Comparison of ENCODE assay signal across 9 mouse cellular contexts in the genomic region with DNA sequence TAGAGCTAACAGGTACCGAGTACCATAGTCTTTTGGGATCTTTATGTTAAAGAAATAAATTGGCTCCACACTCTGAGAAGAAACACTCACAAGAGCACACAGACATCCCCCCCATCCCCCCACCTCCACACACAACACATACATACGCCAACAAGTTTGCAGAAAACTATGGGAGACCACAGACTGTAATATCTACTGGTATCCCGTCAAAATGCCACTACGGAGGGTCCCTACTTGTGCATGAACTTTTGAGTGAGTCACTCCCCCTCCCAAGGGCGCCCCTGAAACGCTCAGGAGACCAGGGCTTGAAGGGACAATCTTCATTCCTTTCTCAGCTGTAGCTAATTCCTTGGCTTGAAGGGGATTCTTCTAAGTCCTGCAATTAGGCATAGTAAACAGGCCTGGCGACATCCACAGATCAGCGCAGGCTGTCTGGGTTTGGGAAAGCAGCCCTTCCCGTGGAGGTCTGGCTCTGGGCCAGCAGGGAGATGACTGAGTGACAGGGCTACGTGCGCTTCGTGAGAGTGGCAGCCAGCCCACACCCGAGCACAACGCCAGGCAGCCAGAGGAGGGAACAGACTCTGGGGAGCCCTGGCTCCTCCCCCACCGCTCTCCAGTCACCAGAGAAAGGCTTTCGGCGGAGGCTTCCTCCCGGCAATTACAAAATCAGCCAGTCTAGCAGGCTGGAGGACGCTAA. TPM values are rescaled to one million over a fixed set of nuclear protein-coding genes. Genes with fewer than 3 reads are reported as not detected.
DNase-seq lines count a peak whose midpoint lies in the region; ATAC-seq and TF ChIP-seq lines count a peak whose summit lies in the region.
"Had no signal": no experiment of that assay in that cellular context is flagged by ENCODE, and none has a peak within 500 bp of the region (broad histone marks: within the 10 kb centered on the region; RNA-seq: fewer than 3 reads in every experiment).

No protein-coding gene starts in this region.

- no peaks in the 10 kb centered on the region; the same call in 1 of the 2 replicates for H3K36me3 ChIP-seq in ES-E14 (ENCODE audit: control insufficient read depth, insufficient read depth, low read length, poor library complexity, severe bottlenecking)
- H3K36me3 ChIP-seq in forebrain, embryonic 16.5 days (ENCODE audit: control insufficient read depth, insufficient read depth) = no peaks in the 10 kb centered on the region
- H3K36me3 ChIP-seq in liver, postnatal 0 days (replicated peaks; ENCODE audit: insufficient read depth, low read length) = no peaks in the 10 kb centered on the region
- H3K36me3 ChIP-seq in neural tube, embryonic 14.5 days (ENCODE audit: control insufficient read depth, insufficient read depth, low read length) = no peaks in the 10 kb centered on the region

- in situ Hi-C loops in ES-E14 (cut with MboI; ENCODE audit: low sequenced_read_pairs in 2 of 2, unreplicated experiment in 2 of 2) = no loop called here

- peak overlapping the region; percentile 42 for H3K4me2 ChIP-seq in forebrain, embryonic 16.5 days (ENCODE audit: low read length)
- H3K4me2 ChIP-seq in liver, postnatal 0 days (ENCODE audit: low read depth, low read length) = peak overlapping the region; percentile 81
- peak overlapping the region; percentile 52 for H3K4me2 ChIP-seq in neural tube, embryonic 14.5 days (ENCODE audit: low read depth, low read length)

- no peaks in the 10 kb centered on the region for H3K27me3 ChIP-seq in forebrain, embryonic 16.5 days (replicated peaks; ENCODE audit: control insufficient read depth, insufficient read depth, low read length)
- H3K27me3 ChIP-seq in liver, postnatal 0 days (ENCODE audit: insufficient read depth, low read length) = no peaks in the 10 kb centered on the region
- H3K27me3 ChIP-seq in neural tube, embryonic 14.5 days (ENCODE audit: control insufficient read depth, insufficient read depth, low read length) = no peaks in the 10 kb centered on the region

- peak; percentile 63 for DNase-seq in ES-E14 (ENCODE audit: low read depth, low spot score)
- peak; percentile 17 for DNase-seq in cerebellum, adult 11-12 months
- DNase-seq in heart, postnatal 25 days (ENCODE audit: low spot score) = peak; percentile 81
- DNase-seq in large intestine, adult 2 months (ENCODE audit: low read depth, low spot score) = peak; percentile 89
- DNase-seq in liver, postnatal 0 days = peak; percentile 96
- peak; percentile 78 for DNase-seq in thymus, postnatal 0 days (ENCODE audit: low spot score)

- peak overlapping the region; percentile 19 to 66; a peak in 3 of 4 replicates for H3K4me3 ChIP-seq in ES-E14 (ENCODE audit: insufficient read depth in 1 of 2, low read depth in 1 of 2, low read length in 2 of 2, poor library complexity in 1 of 2, severe bottlenecking in 1 of 2)
- H3K4me3 ChIP-seq in forebrain, embryonic 16.5 days (replicated peaks; ENCODE audit: low read length) = peak overlapping the region; percentile 23
- H3K4me3 ChIP-seq in liver, postnatal 0 days (ENCODE audit: low read depth, low read length) = peak overlapping the region; percentile 39
- H3K4me3 ChIP-seq in neural tube, embryonic 14.5 days (ENCODE audit: low read depth, low read length) = peak overlapping the region; percentile 17
- H3K4me3 ChIP-seq: erythroblast, embryonic 14.5 days had no signal

- peaks cover 6 to 15% of the 10 kb centered on the region in 2 experiments for H3K4me1 ChIP-seq in ES-E14 (ENCODE audit: control insufficient read depth in 2 of 2, insufficient read depth in 2 of 2, low read length in 2 of 2, poor library complexity in 1 of 2)
- H3K4me1 ChIP-seq in forebrain, embryonic 16.5 days (replicated peaks; ENCODE audit: control insufficient read depth, insufficient read depth, low read length) = peaks cover 43% of the 10 kb centered on the region
- H3K4me1 ChIP-seq in liver, postnatal 0 days (ENCODE audit: insufficient read depth) = peaks cover 82% of the 10 kb centered on the region
- H3K4me1 ChIP-seq in neural tube, embryonic 14.5 days (ENCODE audit: control insufficient read depth, insufficient read depth, low read length) = peaks cover 16% of the 10 kb centered on the region

- no peak for TF ChIP-seq CTCF in liver, postnatal 0 days (IDR thresholded peaks at IDR 0.05; ENCODE audit: low read depth)

- ATAC-seq in forebrain, embryonic 16.5 days = peak; percentile 99
- peak; percentile 96 for ATAC-seq in liver, postnatal 0 days
- peak; percentile 97 for ATAC-seq in neural tube, embryonic 14.5 days (ENCODE audit: low read depth)

- WGBS in forebrain, embryonic 16.5 days = 1% methylated on average over 19 of the region's 19 CpGs
- WGBS in large intestine, adult 2 months = 4% methylated on average over 19 of the region's 19 CpGs
- WGBS in liver, postnatal 0 days (ENCODE audit: insufficient replicate concordance) = 1% methylated on average over 19 of the region's 19 CpGs
- 4% methylated on average over 19 of the region's 19 CpGs for WGBS in neural tube, embryonic 14.5 days

- H3K9me3 ChIP-seq in ES-E14 (ENCODE audit: control insufficient read depth, insufficient read depth, low read depth, low read length) = no peaks in the 10 kb centered on the region
- no peaks in the 10 kb centered on the region for H3K9me3 ChIP-seq in forebrain, embryonic 16.5 days (ENCODE audit: control insufficient read depth, low read length)
- H3K9me3 ChIP-seq in liver, postnatal 0 days (ENCODE audit: low read length) = no peaks in the 10 kb centered on the region
- no peaks in the 10 kb centered on the region for H3K9me3 ChIP-seq in neural tube, embryonic 14.5 days (ENCODE audit: control insufficient read depth, low read length)

- H3K9ac ChIP-seq in ES-E14 (ENCODE audit: insufficient read depth, low read depth, low read length, poor library complexity, severe bottlenecking) = peak overlapping the region; percentile 8; the same call in 1 of the 2 replicates
- H3K9ac ChIP-seq in forebrain, embryonic 16.5 days (replicated peaks; ENCODE audit: low read depth, low read length) = peak overlapping the region; percentile 14; the same call in 1 of the 2 replicates
- H3K9ac ChIP-seq in liver, postnatal 0 days (replicated peaks) = peak overlapping the region; percentile 73
- H3K9ac ChIP-seq in neural tube, embryonic 14.5 days (replicated peaks; ENCODE audit: low read depth, low read length) = peak overlapping the region; percentile 43

- peak; percentile 62; the same call in 1 of the 2 replicates for TF ChIP-seq EP300 in liver, postnatal 0 days (IDR thresholded peaks at IDR 0.05; ENCODE audit: low read depth)

- H3K27ac ChIP-seq in ES-E14 (ENCODE audit: insufficient read depth, low read depth, low read length, poor library complexity, severe bottlenecking) = no peak overlapping the region
- H3K27ac ChIP-seq in forebrain, embryonic 16.5 days (ENCODE audit: low read length) = peak overlapping the region; percentile 29
- peak overlapping the region; percentile 96 for H3K27ac ChIP-seq in liver, postnatal 0 days (ENCODE audit: low read depth)
- H3K27ac ChIP-seq in neural tube, embryonic 14.5 days (ENCODE audit: low read depth, low read length) = peak overlapping the region; percentile 11; the same call in 1 of the 2 replicates

- intact Hi-C loops in heart, postnatal 25 days (cut with DNase I) = no loop called here

TF ChIP-seq in ES-E14, 5 proteins besides CTCF, POLR2A, EP300 and RAD21:
- TF ChIP-seq ZC3H11A (IDR thresholded peaks at IDR 0.05; ENCODE audit: borderline replicate concordance, low read depth, low read length) = no peak
- no peak for TF ChIP-seq HCFC1 (IDR thresholded peaks at IDR 0.05; ENCODE audit: borderline replicate concordance, insufficient read depth, low read length)
- no peak for TF ChIP-seq CHD2 (IDR thresholded peaks at IDR 0.05; ENCODE audit: low read depth, low read length)
- TF ChIP-seq MAFK (IDR thresholded peaks at IDR 0.05; ENCODE audit: insufficient read depth, low read depth, low read length) = no peak
- TF ChIP-seq ZNF384 (IDR thresholded peaks at IDR 0.05; ENCODE audit: low read depth, low read length) = no peak

RNA-seq across cellular contexts. Expression of gene Egln3, which starts 11.9 kb away (rescaled TPM):
- total RNA-seq in ES-E14 (2012; rRNA removed) = 3.9 and 6.0 TPM in 2 replicates
- polyA plus RNA-seq in forebrain, embryonic 16.5 days (2015; fragmentation: Nextera tagmentation; extraction: Ambion mirVana) = 7.1 and 8.7 TPM in 2 replicates
- 10 to 100 TPM; 96.7 to 97.4 TPM for total RNA-seq in heart, postnatal 25 days (2021)
- polyA plus RNA-seq in large intestine, adult 2 months (2012; rRNA removed) = 15.1 and 32.8 TPM in 2 replicates
- polyA plus RNA-seq in liver, postnatal 0 days (2015; fragmentation: Nextera tagmentation; extraction: Ambion mirVana) = 8.6 and 12.1 TPM in 2 replicates
- polyA plus RNA-seq in neural tube, embryonic 14.5 days (2014; fragmentation: Nextera tagmentation; extraction: Ambion mirVana) = 7.5 and 7.9 TPM in 2 replicates
- 17.8 and 18.4 TPM in 2 replicates for polyA plus RNA-seq in thymus, postnatal 0 days (2015; fragmentation: Nextera tagmentation; extraction: Ambion mirVana)
- polyA plus RNA-seq: erythroblast, embryonic 14.5 days had no signal

Comparison
In these comparisons a context has a peak if more than half of its experiments do, and no peak if none do; other contexts are left out.
1. DNase-seq: peak in every context shown above with its lines; median percentile 96 in liver, postnatal 0 days; 89 in large intestine, adult 2 months; 81 in heart, postnatal 25 days; 78 in thymus, postnatal 0 days; 63 in ES-E14; 17 in cerebellum, adult 11-12 months.
2. H3K9ac ChIP-seq: peak in every context shown above with its lines; median percentile 73 in liver, postnatal 0 days; 43 in neural tube, embryonic 14.5 days; 14 in forebrain, embryonic 16.5 days; 8 in ES-E14.